Mouse (Mus musculus) limb, embryonic 14.5 days (tissue): ENCODE measurements around the gene Megf8. TPM values are rescaled to one million over a fixed set of nuclear protein-coding genes. Genes with fewer than 3 reads are reported as not detected.

Experiments used
- ATAC-seq: fragments of 200-750 bp; cut with Nextera tagmentation; 2 replicates; pipeline ENCODE4 v1.8.0; 2017; ENCODE audit warnings: low read depth, moderate number of reproducible peaks, moderate TSS enrichment; ENCODE audit not compliant: low FRiP score
- DNase-seq: peaks from one replicate; pipeline ENCODE4 v3.0.0-alpha.2; 2015; ENCODE audit warnings: low spot score
- H3K27ac ChIP-seq: fragments of 300-500 bp; sonication (generic); replicated peaks from 2 replicates; pipeline ENCODE4 v1.5.1; 2014; ENCODE audit warnings: low read depth, mild to moderate bottlenecking, low read length, moderate library complexity, mixed read lengths
- H3K27me3 ChIP-seq: fragments of 300-500 bp; sonication (generic); 2 replicates; pipeline ENCODE4 v1.6.1; 2014; ENCODE audit warnings: low read length, mixed read lengths; ENCODE audit not compliant: control insufficient read depth, insufficient read depth
- H3K36me3 ChIP-seq: fragments of 300-500 bp; sonication (generic); 2 replicates; pipeline ENCODE4 v1.6.1; 2014; ENCODE audit warnings: mild to moderate bottlenecking, low read length, moderate library complexity, mixed read lengths; ENCODE audit not compliant: control insufficient read depth, insufficient read depth
- H3K4me1 ChIP-seq: fragments of 300-500 bp; sonication (generic); 2 replicates; pipeline ENCODE4 v1.6.1; 2014; ENCODE audit warnings: antibody characterized with exemption, low read length, mixed read lengths; ENCODE audit not compliant: control insufficient read depth, insufficient read depth
- H3K4me2 ChIP-seq: fragments of 300-500 bp; sonication (generic); replicated peaks from 2 replicates; pipeline ENCODE4 v1.6.1; 2014; ENCODE audit warnings: low read depth, mild to moderate bottlenecking, low read length, moderate library complexity; ENCODE audit not compliant: severe bottlenecking
- H3K4me3 ChIP-seq: fragments of 300-500 bp; sonication (generic); replicated peaks from 2 replicates; pipeline ENCODE4 v1.5.1; 2014; ENCODE audit warnings: low read length
- H3K9ac ChIP-seq: fragments of 300-500 bp; sonication (generic); 2 replicates; pipeline ENCODE4 v1.6.1; 2014; ENCODE audit warnings: mild to moderate bottlenecking, low read depth, low read length, moderate library complexity; ENCODE audit not compliant: severe bottlenecking
- H3K9me3 ChIP-seq: fragments of 300-500 bp; sonication (generic); 2 replicates; pipeline ENCODE4 v1.6.1; 2016; ENCODE audit warnings: low read length; ENCODE audit not compliant: control insufficient read depth
- POLR2A ChIP-seq: fragments of 200-500 bp; IDR thresholded peaks from 2 replicates; pipeline ENCODE4 v1.8.0; 2012; ENCODE audit warnings: inconsistent platforms, mild to moderate bottlenecking, moderate library complexity, borderline replicate concordance; ENCODE audit not compliant: insufficient read depth, insufficient read length; ENCODE audit errors: extremely low read depth
- WGBS: fragments of 180-500 bp; shearing (Covaris S2); extraction: QIAGEN DNeasy Blood & Tissue Kit; methylation state at CpG from one replicate; pipeline ENCODE4 v1.1.7; 2014; 5-methylcytosine and 5-hydroxymethylcytosine counted together
- polyA plus RNA-seq, 2 experiments: library from polyadenylated mRNA; depleted of rRNA in 1 of 2; stranded (reverse) in 1 of 2; unstranded in 1 of 2; fragments of >200 nt; fragmentation: Nextera tagmentation in 1 of 2; extraction: Ambion mirVana in 1 of 2; gene quantifications; 2 replicates each; pipeline versions ENCODE4 v1.2.1 to v1.2.3; 2012 to 2014

Gene Megf8
- polyA plus RNA-seq, 2 experiments = 16.5 to 45.1 TPM

DNA sequence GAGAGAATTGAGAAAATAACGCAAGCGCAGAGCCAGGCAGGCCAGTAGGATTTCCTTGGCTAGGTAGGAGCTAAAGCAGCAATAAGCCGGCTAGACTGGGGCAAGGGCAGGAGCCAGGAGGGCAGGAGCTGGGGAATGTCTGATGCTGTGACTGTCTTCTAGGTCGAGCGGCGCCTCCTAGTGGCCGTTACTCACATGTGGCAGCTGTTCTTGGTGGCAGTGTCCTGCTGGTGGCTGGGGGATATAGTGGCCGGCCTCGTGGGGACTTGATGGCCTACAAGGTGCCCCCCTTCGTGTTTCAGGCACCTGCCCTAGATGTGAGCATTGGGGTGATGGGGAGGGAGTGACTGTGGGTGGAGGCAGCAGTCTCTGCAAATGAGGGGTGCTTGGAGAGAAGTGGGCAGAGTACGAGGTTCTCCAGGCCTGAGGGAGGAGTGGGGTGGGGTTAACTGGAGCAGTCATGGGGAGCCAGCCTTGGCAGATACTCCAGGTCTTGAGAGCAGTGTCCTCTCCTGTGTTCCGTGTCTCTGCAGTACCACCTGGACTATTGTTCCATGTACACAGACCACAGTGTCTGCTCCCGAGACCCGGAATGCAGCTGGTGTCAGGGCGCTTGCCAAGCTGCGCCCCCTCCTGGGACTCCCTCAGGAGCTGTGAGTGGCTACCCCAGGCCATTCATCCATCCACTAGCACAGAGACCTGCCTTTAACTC lies 16.8 kb downstream of the Megf8 start:
- H3K27me3 ChIP-seq = no peaks in the 10 kb centered on the region
- 42% methylated on average over 16 of the region's 16 CpGs for WGBS
- H3K4me2 ChIP-seq = no peak overlapping the region
- peak; percentile 86 for DNase-seq
- no peak overlapping the region for H3K4me3 ChIP-seq
- H3K9ac ChIP-seq = no peak overlapping the region
- no peak for TF ChIP-seq POLR2A
- no peak overlapping the region for H3K27ac ChIP-seq
- H3K36me3 ChIP-seq = peaks cover 65% of the 10 kb centered on the region
- ATAC-seq = peak; percentile 49; the same call in 1 of the 2 replicates
- H3K4me1 ChIP-seq = no peaks in the 10 kb centered on the region
- H3K9me3 ChIP-seq = no peaks in the 10 kb centered on the region

DNA sequence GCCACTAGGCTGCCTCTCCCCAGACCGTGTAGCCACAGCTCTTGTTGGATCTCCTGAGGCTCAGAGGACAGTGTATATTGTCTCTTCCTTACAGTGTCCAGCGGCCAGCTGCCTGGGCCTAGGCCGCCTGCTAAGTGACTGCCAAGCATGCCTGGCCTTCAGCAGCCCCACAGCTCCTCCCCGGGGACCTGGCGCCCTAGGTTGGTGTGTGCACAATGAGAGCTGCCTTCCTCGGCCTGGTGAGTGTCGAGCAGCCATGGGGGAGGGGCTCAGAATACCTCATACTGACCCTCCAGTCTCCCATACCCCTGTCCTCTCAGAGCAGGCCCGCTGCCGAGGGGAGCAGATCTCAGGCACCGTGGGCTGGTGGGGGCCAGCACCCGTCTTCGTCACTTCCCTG lies 17.5 kb downstream of the Megf8 start:
- 83% methylated on average over 12 of the region's 12 CpGs for WGBS
- no peak for TF ChIP-seq POLR2A
- Histone ChIP-seq H3K4me1 (no peaks in the 10 kb centered on the region), H3K27ac (no peak overlapping the region), H3K27me3 (no peaks in the 10 kb centered on the region), H3K9me3 (no peaks in the 10 kb centered on the region), H3K36me3 (peaks cover 69% of the 10 kb centered on the region), H3K4me3 (no peak overlapping the region), H3K4me2 (no peak overlapping the region), H3K9ac (no peak overlapping the region)
- ATAC-seq (no peak), DNase-seq (no peak)

DNA sequence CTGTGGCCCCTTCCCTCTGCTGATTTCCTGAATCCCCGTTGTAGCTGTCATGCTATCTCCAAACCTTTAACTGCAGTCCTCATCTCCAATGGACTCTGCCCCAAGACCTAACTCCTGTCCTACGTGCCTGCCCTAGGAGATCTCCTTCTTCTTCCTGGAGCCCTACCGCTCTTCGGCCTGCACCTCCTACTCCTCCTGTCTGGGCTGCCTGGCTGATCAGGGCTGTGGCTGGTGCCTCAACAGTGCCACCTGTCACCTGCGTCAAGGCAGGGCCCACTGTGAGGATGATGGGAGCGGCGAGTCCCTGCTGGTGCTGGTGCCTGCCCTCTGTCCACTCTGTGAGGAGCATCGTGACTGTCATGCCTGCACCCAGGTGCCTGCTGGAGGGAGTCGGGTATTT lies 22.4 kb downstream of the Megf8 start:
- WGBS = 89% methylated on average over 9 of the region's 9 CpGs
- no peaks in the 10 kb centered on the region for H3K4me1 ChIP-seq
- no peak overlapping the region for H3K4me3 ChIP-seq
- H3K4me2 ChIP-seq = no peak overlapping the region
- H3K9ac ChIP-seq = no peak overlapping the region
- H3K27ac ChIP-seq = no peak overlapping the region
- peaks cover 84% of the 10 kb centered on the region for H3K36me3 ChIP-seq
- no peak for ATAC-seq
- H3K9me3 ChIP-seq = no peaks in the 10 kb centered on the region
- TF ChIP-seq POLR2A = no peak
- no peak for DNase-seq
- H3K27me3 ChIP-seq = no peaks in the 10 kb centered on the region

DNA sequence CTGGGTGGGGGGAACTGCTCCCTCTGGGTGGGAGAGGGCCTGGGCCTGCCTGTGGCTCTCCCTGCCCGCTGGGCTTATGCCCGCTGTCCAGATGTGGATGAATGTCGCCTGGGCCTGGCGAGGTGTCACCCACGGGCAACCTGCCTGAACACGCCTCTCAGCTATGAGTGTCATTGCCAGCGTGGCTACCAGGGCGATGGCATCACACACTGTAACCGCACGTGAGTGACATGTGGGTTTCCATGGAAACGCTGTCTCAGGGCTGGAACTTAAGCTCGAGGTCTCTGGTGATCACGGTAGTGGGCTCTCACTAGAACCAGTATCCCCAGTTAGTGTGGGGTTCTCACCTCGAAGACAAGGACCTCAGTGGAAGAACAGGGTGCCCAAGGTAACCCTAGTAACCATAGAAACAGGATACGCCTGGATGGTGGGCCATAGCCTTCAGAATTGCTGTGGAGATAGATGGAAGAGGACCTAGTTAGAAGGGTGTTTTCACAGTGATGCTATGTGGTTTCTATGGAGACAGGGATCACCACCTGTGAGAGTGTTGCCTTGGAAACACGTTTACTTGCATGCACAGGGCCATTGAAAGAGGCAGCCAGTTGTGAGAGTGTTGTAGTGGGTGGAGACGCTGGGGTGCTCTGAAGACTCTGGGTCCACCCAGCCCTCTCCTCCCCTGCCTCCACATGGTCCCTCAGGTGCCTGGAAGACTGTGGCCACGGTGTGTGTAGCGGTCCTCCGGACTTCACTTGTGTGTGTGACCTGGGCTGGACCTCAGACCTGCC lies 24.2 kb downstream of the Megf8 start:
- Histone ChIP-seq H3K9me3 (no peaks in the 10 kb centered on the region), H3K27ac (no peak overlapping the region), H3K4me3 (no peak overlapping the region), H3K4me2 (no peak overlapping the region), H3K36me3 (peaks cover 82% of the 10 kb centered on the region), H3K4me1 (no peaks in the 10 kb centered on the region), H3K9ac (no peak overlapping the region), H3K27me3 (no peaks in the 10 kb centered on the region)
- 80% methylated on average over 19 of the region's 20 CpGs for WGBS
- DNase-seq (no peak), ATAC-seq (no peak)
- no peak for TF ChIP-seq POLR2A

DNA sequence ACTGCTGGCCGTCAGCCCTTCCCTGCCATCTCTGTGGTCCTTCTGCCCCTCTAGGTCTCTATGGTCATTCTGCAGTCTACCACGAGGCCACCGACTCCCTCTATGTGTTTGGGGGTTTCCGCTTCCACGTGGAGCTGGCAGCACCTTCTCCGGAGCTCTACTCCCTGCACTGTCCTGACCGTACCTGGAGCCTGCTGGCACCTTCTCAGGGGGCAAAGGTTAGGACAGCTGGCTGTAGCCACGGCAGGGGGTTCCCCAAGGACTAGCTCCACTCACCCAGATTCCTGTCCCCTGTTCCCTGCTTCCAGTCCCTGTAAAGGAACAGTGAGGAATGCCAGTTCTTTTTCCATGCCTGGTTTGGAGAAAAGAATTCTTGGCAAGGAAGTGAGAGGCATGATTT lies 31.9 kb downstream of the Megf8 start:
- Histone ChIP-seq H3K9ac (no peak overlapping the region), H3K9me3 (no peaks in the 10 kb centered on the region), H3K27me3 (no peaks in the 10 kb centered on the region), H3K4me2 (no peak overlapping the region), H3K27ac (no peak overlapping the region), H3K4me3 (no peak overlapping the region), H3K36me3 (peaks cover 91% of the 10 kb centered on the region), H3K4me1 (no peaks in the 10 kb centered on the region)
- ATAC-seq (no peak), DNase-seq (no peak)
- no peak for TF ChIP-seq POLR2A
- WGBS = 92% methylated on average over 8 of the region's 8 CpGs
